Mouse (Mus musculus) MEL (cell line): ENCODE measurements around the gene Phf12. TPM values are rescaled to one million over a fixed set of nuclear protein-coding genes. Genes with fewer than 3 reads are reported as not detected.

ENCODE experiments used
- DNase-seq: peaks from one replicate; pipeline ENCODE4 v3.0.0; 2011; ENCODE audit warnings: low read depth, low spot score
- H3K27ac ChIP-seq: 2 replicates; pipeline ENCODE4 v1.5.1; 2012; ENCODE audit warnings: low read depth, mild to moderate bottlenecking, control low read depth, low read length, moderate library complexity; ENCODE audit not compliant: control insufficient read depth
- H3K27me3 ChIP-seq, 2 experiments: fragments of 150-350 bp in 1 of 2; sonication (generic) in 1 of 2; 2 replicates each; pipeline ENCODE4 v1.6.1; 2012; ENCODE audit warnings: low read length in 2 of 2, mild to moderate bottlenecking in 2 of 2, improper control_type of control experiment in 1 of 2, moderate library complexity in 1 of 2; ENCODE audit not compliant: insufficient read depth in 2 of 2, control insufficient read depth in 1 of 2
- H3K36me3 ChIP-seq, 2 experiments: 2 replicates each; pipeline ENCODE4 v1.6.1; 2012 to 2014; ENCODE audit warnings: low read length in 2 of 2, improper control_type of control experiment in 1 of 2, inconsistent platforms in 1 of 2, mild to moderate bottlenecking in 1 of 2; ENCODE audit not compliant: insufficient read depth in 2 of 2, control insufficient read depth in 1 of 2
- H3K4me1 ChIP-seq, 2 experiments: fragments of 150-350 bp in 1 of 2; sonication (generic) in 1 of 2; 2 replicates each; pipeline ENCODE4 v1.6.1; 2012; ENCODE audit warnings: low read length in 2 of 2, improper control_type of control experiment in 1 of 2, mild to moderate bottlenecking in 1 of 2; ENCODE audit not compliant: insufficient read depth in 2 of 2, control insufficient read depth in 1 of 2
- H3K4me3 ChIP-seq, 2 experiments: fragments of 150-350 bp in 1 of 2; sonication (generic) in 1 of 2; 2 replicates each; pipeline ENCODE4 v1.5.1; 2012; ENCODE audit warnings: low read depth in 2 of 2, low read length in 2 of 2, mild to moderate bottlenecking in 2 of 2, moderate library complexity in 2 of 2, control low read depth in 1 of 2, improper control_type of control experiment in 1 of 2; ENCODE audit not compliant: control insufficient read depth in 1 of 2, insufficient read depth in 1 of 2
- H3K79me2 ChIP-seq: 2 replicates; pipeline ENCODE4 v1.6.1; 2012; ENCODE audit warnings: mild to moderate bottlenecking, low read length, moderate library complexity; ENCODE audit not compliant: control insufficient read depth, poor library complexity, insufficient read depth
- H3K9ac ChIP-seq: 2 replicates; pipeline ENCODE4 v1.6.1; 2012; ENCODE audit warnings: low read depth, mild to moderate bottlenecking, control low read depth, low read length, moderate library complexity; ENCODE audit not compliant: control insufficient read depth, poor library complexity, severe bottlenecking
- H3K9me3 ChIP-seq: fragments of 150-350 bp; sonication (generic); replicated peaks from 2 replicates; pipeline ENCODE4 v1.6.1; 2012; ENCODE audit warnings: mild to moderate bottlenecking, low read length, improper control_type of control experiment, moderate library complexity; ENCODE audit not compliant: insufficient read depth
- BHLHE40 ChIP-seq: IDR thresholded peaks from 2 replicates; pipeline ENCODE4 v1.6.1; 2012; ENCODE audit warnings: low read depth, mild to moderate bottlenecking, inconsistent platforms, low read length, improper control_type of control experiment, borderline replicate concordance
- CTCF ChIP-seq, 3 experiments: IDR thresholded peaks in 2 of 3; conservative IDR thresholded peaks in 1 of 3; 2 replicates each; pipeline ENCODE4 v1.5.1; 2011 to 2012; ENCODE audit warnings: low read length in 3 of 3, low read depth in 2 of 3, mild to moderate bottlenecking in 2 of 3, improper control_type of control experiment in 1 of 3, inconsistent platforms in 1 of 3, mixed read lengths in 1 of 3, moderate library complexity in 1 of 3; ENCODE audit not compliant: control insufficient read depth in 1 of 3, insufficient read depth in 1 of 3, poor library complexity in 1 of 3, severe bottlenecking in 1 of 3
- E2F4 ChIP-seq: IDR thresholded peaks from 2 replicates; pipeline ENCODE4 v1.6.1; 2011; ENCODE audit warnings: low read depth, low read length, improper control_type of control experiment, borderline replicate concordance
- ELF1 ChIP-seq: IDR thresholded peaks from 2 replicates; pipeline ENCODE4 v1.6.1; 2014; ENCODE audit warnings: low read depth, mild to moderate bottlenecking, inconsistent platforms, low read length, improper control_type of control experiment, moderate library complexity
- ETS1 ChIP-seq: IDR thresholded peaks from 2 replicates; pipeline ENCODE4 v1.6.1; 2012; ENCODE audit warnings: low read depth, mild to moderate bottlenecking, inconsistent platforms, low read length, improper control_type of control experiment, moderate library complexity
- GATA1 ChIP-seq: IDR thresholded peaks from 2 replicates; pipeline ENCODE4 v1.6.1; 2011; ENCODE audit warnings: low read depth, low read length, improper control_type of control experiment
- HCFC1 ChIP-seq: IDR thresholded peaks from 2 replicates; pipeline ENCODE4 v1.6.1; 2012; ENCODE audit warnings: low read depth, mild to moderate bottlenecking, inconsistent platforms, low read length, improper control_type of control experiment, moderate library complexity
- MAFK ChIP-seq: IDR thresholded peaks from 2 replicates; pipeline ENCODE4 v1.6.1; 2011; ENCODE audit warnings: low read depth, mild to moderate bottlenecking, low read length, improper control_type of control experiment, borderline replicate concordance
- MAX ChIP-seq: IDR thresholded peaks from 2 replicates; pipeline ENCODE4 v1.6.1; 2011; ENCODE audit warnings: low read length, improper control_type of control experiment
- MAZ ChIP-seq: IDR thresholded peaks from 2 replicates; pipeline ENCODE4 v1.6.1; 2012; ENCODE audit warnings: low read depth, mild to moderate bottlenecking, inconsistent platforms, low read length, improper control_type of control experiment
- MXI1 ChIP-seq: IDR thresholded peaks from 2 replicates; pipeline ENCODE4 v1.6.1; 2011; ENCODE audit warnings: mild to moderate bottlenecking, low read depth, low read length, improper control_type of control experiment
- NELFE ChIP-seq: IDR thresholded peaks from 2 replicates; pipeline ENCODE4 v1.6.1; 2011; ENCODE audit warnings: low read depth, low read length, improper control_type of control experiment
- POLR2AphosphoS5 ChIP-seq: IDR thresholded peaks from 2 replicates; pipeline ENCODE4 v1.6.1; 2012; ENCODE audit warnings: low read depth, borderline replicate concordance, mild to moderate bottlenecking, inconsistent platforms, low read length, moderate library complexity, mixed read lengths
- RAD21 ChIP-seq: IDR thresholded peaks from 2 replicates; pipeline ENCODE4 v1.6.1; 2011; ENCODE audit warnings: mild to moderate bottlenecking, low read depth, low read length, improper control_type of control experiment
- SIN3A ChIP-seq: IDR thresholded peaks from 2 replicates; pipeline ENCODE4 v1.6.1; 2012; ENCODE audit warnings: low read length, improper control_type of control experiment, inconsistent platforms
- TCF12 ChIP-seq: IDR thresholded peaks from 2 replicates; pipeline ENCODE4 v1.6.1; 2014; ENCODE audit warnings: low read depth, mild to moderate bottlenecking, inconsistent platforms, low read length, improper control_type of control experiment, moderate library complexity
- UBTF ChIP-seq: IDR thresholded peaks from 2 replicates; pipeline ENCODE4 v1.6.1; 2012; ENCODE audit warnings: low read depth, mild to moderate bottlenecking, inconsistent platforms, low read length, improper control_type of control experiment, moderate library complexity, borderline replicate concordance; ENCODE audit not compliant: insufficient read depth
- USF1 ChIP-seq: IDR thresholded peaks from 2 replicates; pipeline ENCODE4 v1.6.1; 2014; ENCODE audit warnings: low read depth, mild to moderate bottlenecking, inconsistent platforms, low read length, improper control_type of control experiment, moderate library complexity
- USF2 ChIP-seq, 2 experiments: IDR thresholded peaks; 2 replicates each; pipeline ENCODE4 v1.6.1; 2011 to 2012; ENCODE audit warnings: improper control_type of control experiment in 2 of 2, low read length in 2 of 2, borderline replicate concordance in 1 of 2, inconsistent platforms in 1 of 2, low read depth in 1 of 2, mild to moderate bottlenecking in 1 of 2; ENCODE audit not compliant: insufficient read depth in 1 of 2
- ZC3H11A ChIP-seq: IDR thresholded peaks from 2 replicates; pipeline ENCODE4 v1.6.1; 2012; ENCODE audit warnings: low read depth, mild to moderate bottlenecking, inconsistent platforms, low read length, improper control_type of control experiment
- ZNF384 ChIP-seq: IDR thresholded peaks from 2 replicates; pipeline ENCODE4 v1.6.1; 2012; ENCODE audit warnings: low read depth, mild to moderate bottlenecking, inconsistent platforms, low read length, improper control_type of control experiment
- polyA plus RNA-seq, 2 experiments: library from polyadenylated mRNA; stranded (reverse) in 1 of 2; unstranded in 1 of 2; fragments of >175 nt in 1 of 2; fragments of >200 nt in 1 of 2; gene quantifications; 2 replicates each; pipeline versions ENCODE4 v1.2.1 to v1.2.4; 2012; ENCODE audit warnings: low replicate concordance in 2 of 2, low read depth in 1 of 2; ENCODE audit not compliant: insufficient read length in 2 of 2, insufficient read depth in 1 of 2, missing spikeins in 1 of 2
- total RNA-seq: library from RNA; depleted of rRNA; stranded (reverse); fragments of 300-350 nt; gene quantifications from 2 replicates; pipeline ENCODE4 v1.2.3, GENCODE M21; 2012

Phf12 gene
- total and polyA plus RNA-seq, 3 experiments, result 20.7 to 56.9 (median 43.8) TPM

DNA sequence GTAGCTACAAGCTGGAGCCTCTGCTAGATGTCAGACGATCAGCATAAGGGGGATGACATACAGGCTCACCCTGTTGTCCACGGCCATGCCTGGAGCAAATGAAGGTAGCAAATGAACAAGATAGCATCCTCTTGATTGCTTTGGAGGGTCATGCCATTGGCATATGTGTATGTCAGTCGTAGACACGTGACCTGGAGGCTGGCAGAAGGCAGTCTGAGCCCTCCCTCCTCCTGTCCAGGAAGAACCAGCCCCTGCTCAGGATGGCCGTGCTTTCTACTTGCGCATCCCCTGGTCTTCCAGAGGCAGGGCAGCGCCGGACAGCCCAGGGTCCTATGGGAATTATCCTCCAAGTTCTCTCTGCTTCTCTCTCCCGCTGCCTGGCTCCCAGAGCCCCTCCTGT, 23.6 kb upstream of the Phf12 start:
- Histone ChIP-seq H3K79me2 (no peaks in the 10 kb centered on the region), H3K4me3 (no peak overlapping the region), H3K4me1 (no peaks in the 10 kb centered on the region), H3K27ac (no peak overlapping the region), H3K36me3 (peaks cover 0 to 3% of the 10 kb centered on the region in 2 experiments; a peak in 1 of 4 replicates), H3K9ac (no peak overlapping the region), H3K27me3 (peaks cover 28% of the 10 kb centered on the region in 2 experiments), H3K9me3 (no peaks in the 10 kb centered on the region)
- no peak for DNase-seq
- TF ChIP-seq USF2 (IDR thresholded peaks at IDR 0.05; ENCODE audit: borderline replicate concordance in 1 of 2, insufficient read depth in 1 of 2, low read depth in 1 of 2, low read length in 2 of 2) (0 out of 4 replicates have a peak, but pooled peaks of 1 of the 2 experiments have one; percentile 37), UBTF (no peak), TCF12 (no peak), RAD21 (no peak), MAX (0 out of 2 replicates have a peak, but pooled peaks have one; percentile 21), POLR2AphosphoS5 (no peak), GATA1 (no peak), ELF1 (no peak), ZC3H11A (no peak), USF1 (peak; percentile 82), HCFC1 (no peak)

DNA sequence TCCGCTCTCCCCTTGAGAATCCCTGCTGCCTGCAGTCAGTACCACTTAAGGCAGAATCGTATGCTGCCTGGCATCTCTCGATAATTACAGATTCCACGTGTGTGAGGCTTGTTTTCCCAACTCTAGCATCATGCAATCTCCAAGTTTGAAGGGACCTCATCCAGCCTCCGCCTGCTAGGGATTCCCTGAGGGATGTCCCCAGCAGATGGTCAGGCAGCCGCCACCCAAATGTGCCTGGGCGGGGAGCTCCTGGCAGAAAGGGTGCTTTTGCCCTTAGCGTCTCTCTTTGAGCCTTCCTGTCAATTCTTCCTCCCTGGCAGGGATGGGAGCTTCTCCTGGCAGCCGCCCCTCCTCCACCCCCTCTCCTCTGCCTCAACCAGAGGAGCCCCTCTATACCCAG, 22.4 kb upstream of the Phf12 start:
- no peak overlapping the region for H3K9ac ChIP-seq
- TF ChIP-seq USF1 (no peak), CTCF (IDR thresholded peaks at IDR 0.05 in 2 of 3, conservative IDR thresholded peaks at IDR 0.05 in 1 of 3; ENCODE audit: control insufficient read depth in 1 of 3, insufficient read depth in 1 of 3, low read depth in 2 of 3, low read length in 3 of 3, poor library complexity in 1 of 3, severe bottlenecking in 1 of 3) (no peak), MXI1 (no peak), ZC3H11A (no peak), USF2 (IDR thresholded peaks at IDR 0.05; ENCODE audit: borderline replicate concordance in 1 of 2, insufficient read depth in 1 of 2, low read depth in 1 of 2, low read length in 2 of 2) (no peak), BHLHE40 (no peak), ETS1 (no peak), E2F4 (no peak), GATA1 (no peak), SIN3A (no peak), NELFE (no peak), MAZ (no peak), MAFK (no peak), ZNF384 (no peak), ELF1 (no peak)
- no peaks in the 10 kb centered on the region for H3K79me2 ChIP-seq
- no peak overlapping the region for H3K4me3 ChIP-seq
- peaks cover 28% of the 10 kb centered on the region in 2 experiments for H3K27me3 ChIP-seq
- peaks cover 2% of the 10 kb centered on the region in 2 experiments; a peak in 2 of 4 replicates for H3K4me1 ChIP-seq
- no peak overlapping the region for H3K27ac ChIP-seq
- no peak for DNase-seq
- peaks cover 0 to 6% of the 10 kb centered on the region in 2 experiments; a peak in 2 of 4 replicates for H3K36me3 ChIP-seq
- no peaks in the 10 kb centered on the region for H3K9me3 ChIP-seq
